In genomic region chr15:8623879-8624278, GRCm38 (mm10) we compare ENCODE assay signal across 15 mouse cellular contexts.
DNase-seq lines count a peak whose midpoint lies in the region; ATAC-seq and TF ChIP-seq lines count a peak whose summit lies in the region.
"Had no signal": no experiment of that assay in that cellular context is flagged by ENCODE, and none has a peak within 500 bp of the region (broad histone marks: within the 10 kb centered on the region; RNA-seq: fewer than 3 reads in every experiment).

No protein-coding gene starts in this region.

- no peak for ATAC-seq in forebrain, embryonic 14.5 days
- ATAC-seq in forebrain, embryonic 13.5 days: no peak
- ATAC-seq in neural tube, embryonic 15.5 days (ENCODE audit: low FRiP score): no peak
- ATAC-seq: activated CD4-positive, CD25-positive, alpha-beta regulatory T cell, adult 4 months; forebrain, embryonic 16.5 days had no signal

- intact Hi-C loops in left cerebral cortex, postnatal 4 days (cut with DNase I): no loop called here

- peaks cover 1% of the 10 kb centered on the region; the same call in 1 of the 2 replicates for H3K4me1 ChIP-seq in forebrain, embryonic 14.5 days (ENCODE audit: control insufficient read depth, insufficient read depth, low read length)
- peaks cover 11% of the 10 kb centered on the region for H3K4me1 ChIP-seq in forebrain, embryonic 13.5 days
- H3K4me1 ChIP-seq in lung, adult 2 months (ENCODE audit: control insufficient read depth, insufficient read depth, low read length): no peaks in the 10 kb centered on the region
- H3K4me1 ChIP-seq in ES-Bruce4 (ENCODE audit: control insufficient read depth, insufficient read depth, low read length): no peaks in the 10 kb centered on the region
- H3K4me1 ChIP-seq in neural tube, embryonic 15.5 days: peaks cover 12% of the 10 kb centered on the region

- no peak overlapping the region for H3K27ac ChIP-seq in forebrain, embryonic 14.5 days (ENCODE audit: low read depth, low read length)
- no peak overlapping the region for H3K27ac ChIP-seq in forebrain, embryonic 13.5 days
- no peak overlapping the region for H3K27ac ChIP-seq in ES-Bruce4 (ENCODE audit: insufficient read depth, low read length)
- H3K27ac ChIP-seq in neural tube, embryonic 15.5 days (replicated peaks): no peak overlapping the region
- H3K27ac ChIP-seq: hindbrain, embryonic 10.5 days; liver, embryonic 13.5 days had no signal

- no peak overlapping the region for H3K4me3 ChIP-seq in forebrain, embryonic 14.5 days (ENCODE audit: low read depth, low read length)
- H3K4me3 ChIP-seq in forebrain, embryonic 13.5 days: no peak overlapping the region
- H3K4me3 ChIP-seq in lung, adult 2 months (replicated peaks; ENCODE audit: extremely low read depth, low read depth, low read length): no peak overlapping the region
- no peak overlapping the region for H3K4me3 ChIP-seq in ES-Bruce4 (ENCODE audit: low read depth, low read length)
- no peak overlapping the region for H3K4me3 ChIP-seq in neural tube, embryonic 15.5 days (replicated peaks)
- H3K4me3 ChIP-seq: hindbrain, embryonic 10.5 days; liver, embryonic 13.5 days had no signal

- H3K27me3 ChIP-seq in forebrain, embryonic 14.5 days (replicated peaks; ENCODE audit: control insufficient read depth, insufficient read depth, low read length): no peaks in the 10 kb centered on the region
- H3K27me3 ChIP-seq in forebrain, embryonic 13.5 days: peaks cover 3% of the 10 kb centered on the region; the same call in 1 of the 2 replicates
- H3K27me3 ChIP-seq in ES-Bruce4 (ENCODE audit: control insufficient read depth, insufficient read depth, low read length, poor library complexity, severe bottlenecking): no peaks in the 10 kb centered on the region
- 0 out of 2 replicates have a peak, but pooled peaks cover 4% of the 10 kb centered on the region for H3K27me3 ChIP-seq in neural tube, embryonic 15.5 days (replicated peaks)

- H3K36me3 ChIP-seq in forebrain, embryonic 14.5 days (ENCODE audit: control insufficient read depth, insufficient read depth, low read length): no peaks in the 10 kb centered on the region
- H3K36me3 ChIP-seq in forebrain, embryonic 13.5 days (ENCODE audit: poor library complexity, severe bottlenecking): no peaks in the 10 kb centered on the region
- no peaks in the 10 kb centered on the region for H3K36me3 ChIP-seq in ES-Bruce4 (ENCODE audit: control insufficient read depth, insufficient read depth, low read length, poor library complexity, severe bottlenecking)
- H3K36me3 ChIP-seq in neural tube, embryonic 15.5 days: no peaks in the 10 kb centered on the region
- H3K36me3 ChIP-seq: hindbrain, embryonic 10.5 days; liver, embryonic 13.5 days had no signal

- no peak for TF ChIP-seq EP300 in ES-Bruce4 (IDR thresholded peaks at IDR 0.05; ENCODE audit: insufficient read depth, low read depth, low read length)

- no peaks in the 10 kb centered on the region for H3K9me3 ChIP-seq in forebrain, embryonic 14.5 days (replicated peaks; ENCODE audit: control insufficient read depth, low read length)
- H3K9me3 ChIP-seq in forebrain, embryonic 13.5 days (replicated peaks): no peaks in the 10 kb centered on the region
- no peaks in the 10 kb centered on the region for H3K9me3 ChIP-seq in ES-Bruce4 (replicated peaks; ENCODE audit: control insufficient read depth, insufficient read depth, low read length, poor library complexity, severe bottlenecking)
- no peaks in the 10 kb centered on the region for H3K9me3 ChIP-seq in neural tube, embryonic 15.5 days (replicated peaks)
- H3K9me3 ChIP-seq: hindbrain, embryonic 10.5 days; liver, embryonic 13.5 days had no signal

- no peak for TF ChIP-seq POLR2A in lung, adult 2 months (IDR thresholded peaks at IDR 0.05; ENCODE audit: borderline replicate concordance, extremely low read depth, low read depth, low read length)
- no peak for TF ChIP-seq POLR2A in ES-Bruce4 (IDR thresholded peaks at IDR 0.05; ENCODE audit: insufficient read depth, low read length)

- peak; percentile 27 for DNase-seq in forebrain, embryonic 14.5 days (ENCODE audit: low spot score)
- no peak for DNase-seq in lung, adult 2 months
- DNase-seq in lung, adult 18-20 months: no peak
- peak; percentile 38 for DNase-seq in embryo, embryonic 11 days
- no peak for DNase-seq in left cerebral cortex, postnatal 4 days
- DNase-seq: heart, adult 11 months; kidney, adult 8-10 months; liver, embryonic 13.5 days; right cerebral cortex, adult 18-20 months had no signal

- H3K4me2 ChIP-seq in forebrain, embryonic 14.5 days (ENCODE audit: low read length): no peak overlapping the region
- no peak overlapping the region for H3K4me2 ChIP-seq in forebrain, embryonic 13.5 days
- H3K4me2 ChIP-seq in neural tube, embryonic 15.5 days: no peak overlapping the region
- H3K4me2 ChIP-seq: liver, embryonic 13.5 days had no signal

- no peak overlapping the region for H3K9ac ChIP-seq in forebrain, embryonic 14.5 days (ENCODE audit: low read length)
- H3K9ac ChIP-seq in forebrain, embryonic 13.5 days: no peak overlapping the region
- no peak overlapping the region for H3K9ac ChIP-seq in ES-Bruce4 (ENCODE audit: low read depth, poor library complexity, severe bottlenecking)
- no peak overlapping the region for H3K9ac ChIP-seq in neural tube, embryonic 15.5 days (replicated peaks)
- H3K9ac ChIP-seq: liver, embryonic 13.5 days had no signal

- TF ChIP-seq CTCF in lung, adult 2 months (IDR thresholded peaks at IDR 0.05; ENCODE audit: insufficient read depth, low read length): 0 out of 2 replicates have a peak, but pooled peaks have one; percentile 20
- TF ChIP-seq CTCF in ES-Bruce4 (IDR thresholded peaks at IDR 0.05; ENCODE audit: low read depth, low read length): peak; percentile 51

Comparison
In these comparisons a context has a peak if more than half of its experiments do, and no peak if none do; other contexts are left out.
1. DNase-seq: peak in forebrain, embryonic 14.5 days (single experiment) and embryo, embryonic 11 days (single experiment); none in lung, adult 2 months (single experiment), lung, adult 18-20 months (0 of 2) and left cerebral cortex, postnatal 4 days (single experiment).